Mouse (Mus musculus) G1E (cell line): ENCODE data around the gene Ank. TPM values are rescaled to one million over a fixed set of nuclear protein-coding genes. Genes with fewer than 3 reads are reported as not detected.

Experiments used
- ATAC-seq: 2 replicates; pipeline ENCODE4 v1.8.0; 2016; ENCODE audit warnings: mild to moderate bottlenecking; ENCODE audit not compliant: insufficient number of reproducible peaks, poor library complexity, low FRiP score, severe bottlenecking; ENCODE audit errors: extremely low read depth
- DNase-seq: peaks from one replicate; pipeline ENCODE4 v3.0.0; 2012; ENCODE audit warnings: low spot score
- H3K27me3 ChIP-seq: 2 replicates; pipeline ENCODE4 v1.6.1; 2012; ENCODE audit warnings: mild to moderate bottlenecking, low read length, inconsistent platforms; ENCODE audit not compliant: insufficient read depth
- H3K36me3 ChIP-seq: replicated peaks from 2 replicates; pipeline ENCODE3; 2012; ENCODE audit warnings: mild to moderate bottlenecking, inconsistent platforms
- H3K4me1 ChIP-seq: 2 replicates; pipeline ENCODE4 v1.6.1; 2012; ENCODE audit warnings: low read depth, low read length, inconsistent platforms, mixed read lengths; ENCODE audit not compliant: insufficient read depth
- H3K4me3 ChIP-seq: 2 replicates; pipeline ENCODE4 v1.5.1; 2012; ENCODE audit warnings: low read depth, mild to moderate bottlenecking, inconsistent platforms, low read length, moderate library complexity, mixed read lengths
- H3K9me3 ChIP-seq: replicated peaks from 2 replicates; pipeline ENCODE4 v1.6.1; 2012; ENCODE audit warnings: inconsistent platforms
- CTCF ChIP-seq: IDR thresholded peaks from 2 replicates; pipeline ENCODE4 v1.5.1; 2012; ENCODE audit warnings: low read depth, low read length, inconsistent platforms, mixed read lengths
- GATA1 ChIP-seq: IDR thresholded peaks from 2 replicates; pipeline ENCODE4 v1.6.1; 2012; ENCODE audit warnings: borderline replicate concordance, low read length, inconsistent platforms, mixed read lengths
- GATA2 ChIP-seq: IDR thresholded peaks from 2 replicates; pipeline ENCODE4 v1.6.1; 2012; ENCODE audit warnings: low read depth, low read length, inconsistent platforms, borderline replicate concordance
- POLR2AphosphoS5 ChIP-seq: IDR thresholded peaks from 2 replicates; pipeline ENCODE4 v1.6.1; 2012; ENCODE audit warnings: low read depth, low read length, inconsistent platforms; ENCODE audit not compliant: insufficient replicate concordance
- TAL1 ChIP-seq: conservative IDR thresholded peaks from 2 replicates; pipeline ENCODE4 v1.6.1; 2012; ENCODE audit warnings: low read depth, low read length, inconsistent platforms, mixed read lengths
- polyA plus RNA-seq: library from polyadenylated mRNA; stranded (reverse); fragments of >175 nt; gene quantifications from 2 replicates; pipeline ENCODE4 v1.2.3, GENCODE M21; 2012
- total RNA-seq, 2 experiments: library from RNA; stranded (forward) in 1 of 2; stranded (reverse) in 1 of 2; fragments of 200-1000 nt in 1 of 2; fragments of >200 nt in 1 of 2; fragmentation: Nextera tagmentation in 1 of 2; gene quantifications; 2 replicates each; pipeline ENCODE4 v1.2.3; 2014 to 2017

The Ank gene
- total and polyA plus RNA-seq, 3 experiments: 37.0 to 145 (median 39.2) TPM

DNA sequence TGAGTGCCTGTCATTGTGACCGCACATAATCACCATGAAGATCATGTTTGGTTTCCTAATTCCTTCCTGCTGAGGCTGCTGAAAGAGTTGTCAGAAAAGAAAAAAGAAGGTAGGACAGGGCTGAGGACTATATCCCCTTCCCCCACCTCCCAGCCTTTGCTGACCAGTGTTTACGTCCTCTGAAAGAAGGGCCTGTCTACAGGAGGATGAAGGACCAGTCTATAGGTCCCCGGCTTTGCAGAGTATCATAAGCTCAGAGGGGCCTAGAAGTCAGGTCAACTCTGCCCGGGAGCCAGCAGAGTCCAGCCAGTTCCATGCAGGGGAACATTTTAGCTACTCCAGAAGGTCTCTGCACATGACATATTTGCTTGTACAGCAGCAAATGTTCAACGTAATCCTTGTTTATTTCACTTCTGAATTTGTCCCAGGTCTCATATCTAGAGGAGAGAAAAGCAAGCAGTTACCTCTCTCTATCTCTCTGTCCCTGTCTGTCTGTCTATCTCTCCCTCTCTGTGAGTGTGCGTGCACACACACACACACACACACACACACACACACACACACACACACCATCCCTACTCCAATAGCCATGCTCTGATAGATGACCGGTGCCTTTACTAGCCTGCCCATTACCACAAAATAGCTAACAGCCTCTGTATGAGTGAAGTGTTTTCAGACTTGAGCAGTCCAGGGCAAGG lies 31.0 kb downstream of the Ank start:
- Histone ChIP-seq H3K9me3 (no peaks in the 10 kb centered on the region), H3K4me3 (no peak overlapping the region; the same call in 1 of the 2 replicates), H3K4me1 (peaks cover 74% of the 10 kb centered on the region), H3K27me3 (no peaks in the 10 kb centered on the region), H3K36me3 (peaks cover 56% of the 10 kb centered on the region)
- DNase-seq (no peak), ATAC-seq (no peak)
- TF ChIP-seq GATA1: no peak
- no peak for TF ChIP-seq CTCF
- no peak for TF ChIP-seq POLR2AphosphoS5
- no peak for TF ChIP-seq GATA2
- TF ChIP-seq TAL1: no peak

DNA sequence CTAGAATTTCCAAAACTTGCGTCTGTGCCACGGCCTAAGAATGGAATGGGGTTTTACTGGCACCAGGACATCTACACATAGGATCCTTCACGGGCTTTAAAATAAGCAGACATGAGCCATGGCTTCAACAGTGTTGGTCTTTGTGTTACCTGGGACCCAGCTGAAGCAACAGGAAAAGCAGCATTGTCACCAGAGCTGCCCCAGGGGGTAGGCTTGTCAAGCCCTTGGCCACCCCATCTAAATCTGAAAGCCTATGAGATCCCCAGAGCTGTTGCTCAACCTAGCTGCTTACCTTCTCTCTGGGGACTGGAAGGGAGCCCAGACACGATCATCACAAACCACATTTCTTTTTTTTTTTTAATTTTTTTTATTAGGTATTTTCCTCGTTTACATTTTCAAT lies 31.6 kb downstream of the Ank start:
- no peak for DNase-seq
- H3K36me3 ChIP-seq: peaks cover 59% of the 10 kb centered on the region
- H3K9me3 ChIP-seq: no peaks in the 10 kb centered on the region
- H3K4me1 ChIP-seq: peaks cover 69% of the 10 kb centered on the region
- no peaks in the 10 kb centered on the region for H3K27me3 ChIP-seq
- no peak overlapping the region; the same call in 1 of the 2 replicates for H3K4me3 ChIP-seq
- TF ChIP-seq GATA2: no peak
- no peak for TF ChIP-seq CTCF
- no peak for TF ChIP-seq TAL1
- no peak for ATAC-seq

DNA sequence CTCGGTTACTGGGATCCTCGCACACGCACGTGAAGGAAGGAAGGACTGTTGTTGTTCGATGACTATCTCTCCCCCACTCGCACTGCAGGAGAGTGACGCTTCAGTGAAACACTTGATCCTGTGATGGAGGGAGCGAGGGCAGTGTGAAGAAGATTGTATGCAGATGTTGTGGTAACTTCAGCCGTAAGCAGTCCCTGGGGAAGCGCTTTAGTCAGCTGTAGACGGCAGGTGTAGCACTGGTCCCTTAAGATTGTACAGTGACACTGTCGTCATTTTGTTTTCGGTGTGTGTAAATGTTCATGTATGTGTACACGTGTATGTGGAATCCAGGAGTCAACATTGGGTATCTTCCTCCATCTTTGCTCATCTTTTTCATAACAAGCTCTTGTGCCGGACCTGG lies 33.9 kb downstream of the Ank start:
- TF ChIP-seq CTCF (no peak), POLR2AphosphoS5 (no peak), TAL1 (no peak), GATA2 (no peak), GATA1 (no peak)
- DNase-seq (no peak), ATAC-seq (no peak)
- Histone ChIP-seq H3K4me3 (no peak overlapping the region), H3K9me3 (no peaks in the 10 kb centered on the region), H3K4me1 (peaks cover 60% of the 10 kb centered on the region), H3K27me3 (no peaks in the 10 kb centered on the region), H3K36me3 (peaks cover 58% of the 10 kb centered on the region)

DNA sequence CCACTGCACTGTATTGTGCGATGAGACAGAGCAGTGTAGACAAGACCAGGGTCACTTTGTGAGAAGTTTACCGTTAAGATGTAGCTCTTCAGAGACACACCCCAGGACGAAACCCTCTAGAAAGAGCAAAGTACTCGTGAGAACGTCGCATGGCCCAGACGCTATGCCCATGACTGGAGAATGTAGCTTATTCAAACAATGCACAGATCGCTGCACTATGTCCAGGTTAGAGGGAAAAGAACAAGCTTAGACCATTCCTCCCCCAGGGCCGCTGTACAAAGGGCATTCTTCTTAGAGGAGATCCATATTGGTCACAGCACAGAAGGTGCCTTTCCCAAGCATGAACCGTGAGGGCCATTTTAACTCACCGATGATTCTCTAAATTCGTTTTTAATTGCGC lies 35.9 kb downstream of the Ank start:
- no peak overlapping the region for H3K4me3 ChIP-seq
- DNase-seq (no peak), ATAC-seq (no peak)
- H3K36me3 ChIP-seq: peaks cover 63% of the 10 kb centered on the region
- H3K27me3 ChIP-seq: no peaks in the 10 kb centered on the region
- peaks cover 60% of the 10 kb centered on the region for H3K4me1 ChIP-seq
- H3K9me3 ChIP-seq: no peaks in the 10 kb centered on the region
- TF ChIP-seq GATA2 (no peak), CTCF (no peak), GATA1 (no peak), TAL1 (no peak), POLR2AphosphoS5 (no peak)

DNA sequence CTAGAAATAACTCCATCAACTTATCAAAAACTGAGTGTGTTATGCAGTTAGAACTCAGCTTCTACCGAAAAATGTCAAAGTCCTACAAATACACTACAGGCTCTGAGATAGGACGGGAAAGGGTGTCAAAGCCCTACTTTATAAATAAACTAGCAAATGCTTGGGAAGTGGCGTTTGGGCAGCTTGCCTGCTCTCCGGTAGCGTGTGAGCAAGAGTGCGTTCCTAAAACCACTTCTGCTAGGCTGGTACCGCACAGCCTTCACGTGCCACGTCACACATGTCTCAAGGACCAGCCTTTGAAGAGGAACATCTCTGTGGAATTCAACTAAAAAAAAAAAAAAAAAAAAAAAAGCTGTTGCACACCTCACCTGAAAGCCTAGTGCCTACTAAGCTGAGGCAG lies 36.7 kb downstream of the Ank start:
- TF ChIP-seq CTCF (no peak), TAL1 (no peak), GATA2 (no peak), GATA1 (no peak), POLR2AphosphoS5 (no peak)
- peaks cover 63% of the 10 kb centered on the region for H3K36me3 ChIP-seq
- H3K9me3 ChIP-seq: no peaks in the 10 kb centered on the region
- H3K27me3 ChIP-seq: no peaks in the 10 kb centered on the region
- no peak overlapping the region for H3K4me3 ChIP-seq
- H3K4me1 ChIP-seq: peaks cover 52% of the 10 kb centered on the region
- no peak for ATAC-seq
- no peak for DNase-seq

DNA sequence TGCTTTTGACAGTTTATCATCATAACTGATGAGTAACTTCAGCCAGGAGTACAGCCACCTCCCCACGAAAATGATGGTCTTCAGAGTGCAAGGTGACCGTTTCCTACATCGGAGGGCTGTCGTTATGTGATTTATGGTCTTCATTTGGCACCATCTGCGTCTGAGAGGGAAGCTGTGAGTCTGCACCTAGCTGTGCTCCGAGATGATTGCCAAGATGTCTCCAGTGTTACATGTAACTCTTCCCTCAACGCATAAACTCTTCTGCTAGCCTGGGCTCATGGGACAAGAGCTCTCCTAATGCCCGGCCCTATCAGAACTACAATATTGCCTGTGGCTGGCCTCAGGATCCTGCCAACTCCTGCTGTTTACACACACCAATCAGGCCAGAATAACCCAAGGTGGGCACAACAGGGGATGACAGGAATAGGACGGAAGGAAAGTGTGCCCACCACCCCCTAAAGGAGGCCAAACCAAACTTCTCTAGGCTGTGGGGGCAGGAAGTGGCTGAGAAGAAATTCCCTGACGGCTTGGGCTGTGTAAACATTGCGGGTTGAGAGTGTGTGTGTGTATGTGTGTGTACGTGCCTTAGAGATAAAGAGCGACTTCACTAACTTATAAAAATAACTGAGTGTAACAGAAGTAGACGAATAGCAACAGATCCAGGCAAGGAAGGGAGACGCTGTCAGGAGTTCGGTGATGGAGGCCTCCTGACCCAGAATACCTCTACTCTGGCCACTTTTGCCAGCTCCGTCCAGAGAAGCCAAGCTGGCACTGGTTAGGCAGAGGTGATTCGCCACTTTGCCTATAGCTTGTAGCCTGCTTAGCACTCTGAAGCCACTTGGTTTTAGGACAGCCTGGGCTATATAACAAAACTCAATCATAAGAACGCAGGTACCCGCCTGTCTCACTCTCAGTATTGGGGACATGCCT lies 37.6 kb downstream of the Ank start:
- Histone ChIP-seq H3K27me3 (no peaks in the 10 kb centered on the region), H3K4me3 (no peak overlapping the region), H3K9me3 (no peaks in the 10 kb centered on the region), H3K36me3 (peaks cover 68% of the 10 kb centered on the region), H3K4me1 (peaks cover 48% of the 10 kb centered on the region)
- DNase-seq (no peak), ATAC-seq (0 out of 2 replicates have a peak, but pooled peaks have one; percentile 35)
- TF ChIP-seq CTCF (no peak), GATA2 (no peak), POLR2AphosphoS5 (no peak), TAL1 (no peak), GATA1 (no peak)
